16 mouse cellular contexts compared by ENCODE assay signal in genomic region chrX:147326231-147326630, GRCm38 (mm10).
"Had no signal": no experiment of that assay in that cellular context is flagged by ENCODE, and none has a peak within 500 bp of the region (broad histone marks: within the 10 kb centered on the region; RNA-seq: fewer than 3 reads in every experiment).

No protein-coding gene starts in this region.

- H3K27ac ChIP-seq: macrophage; midbrain, embryonic 13.5 days; midbrain, embryonic 15.5 days; neural tube, embryonic 12.5 days; stomach, embryonic 15.5 days; stomach, postnatal 0 days had no signal

- H3K9me3 ChIP-seq: megakaryocyte, embryonic 14.5 days; midbrain, embryonic 13.5 days; midbrain, embryonic 15.5 days; neural tube, embryonic 12.5 days; stomach, embryonic 15.5 days had no signal

- H3K4me1 ChIP-seq: megakaryocyte, embryonic 14.5 days; midbrain, embryonic 13.5 days; midbrain, embryonic 15.5 days; neural tube, embryonic 12.5 days; stomach, embryonic 15.5 days had no signal

- H3K36me3 ChIP-seq: midbrain, embryonic 13.5 days; midbrain, embryonic 15.5 days; neural tube, embryonic 12.5 days; stomach, embryonic 15.5 days had no signal

- H3K4me2 ChIP-seq: midbrain, embryonic 11.5 days; midbrain, embryonic 13.5 days; midbrain, embryonic 15.5 days; neural tube, embryonic 12.5 days; stomach, embryonic 15.5 days had no signal

- ATAC-seq: liver, postnatal 0 days; midbrain, embryonic 13.5 days; midbrain, embryonic 15.5 days had no signal

- DNase-seq: liver, postnatal 0 days; lung, adult 2 months; lung, postnatal 14 days; lung, postnatal 36 days; right cerebral cortex, postnatal 14 days; thymus, adult 2 months; thymus, postnatal 25 days; thymus, postnatal 4 days had no signal

- H3K9ac ChIP-seq: liver, postnatal 0 days; midbrain, embryonic 13.5 days; midbrain, embryonic 15.5 days; neural tube, embryonic 12.5 days; stomach, embryonic 15.5 days had no signal

- H3K4me3 ChIP-seq: megakaryocyte, embryonic 14.5 days; midbrain, embryonic 13.5 days; midbrain, embryonic 15.5 days; neural tube, embryonic 12.5 days; stomach, embryonic 15.5 days had no signal

- H3K27me3 ChIP-seq: midbrain, embryonic 13.5 days; midbrain, embryonic 15.5 days; neural tube, embryonic 12.5 days; stomach, embryonic 15.5 days had no signal
